Mouse (Mus musculus) frontal cortex, postnatal 14 days (tissue): Measurements from ENCODE around the gene Fibp.
A peak's percentile ranks its signal among the peaks of the same experiment; 100 is the strongest.

Experiments
- DNase-seq, 2 experiments: peaks; one replicate each; pipeline ENCODE4 v3.0.0; 2022; ENCODE audit warnings: low spot score in 2 of 2

Fibp gene

DNA sequence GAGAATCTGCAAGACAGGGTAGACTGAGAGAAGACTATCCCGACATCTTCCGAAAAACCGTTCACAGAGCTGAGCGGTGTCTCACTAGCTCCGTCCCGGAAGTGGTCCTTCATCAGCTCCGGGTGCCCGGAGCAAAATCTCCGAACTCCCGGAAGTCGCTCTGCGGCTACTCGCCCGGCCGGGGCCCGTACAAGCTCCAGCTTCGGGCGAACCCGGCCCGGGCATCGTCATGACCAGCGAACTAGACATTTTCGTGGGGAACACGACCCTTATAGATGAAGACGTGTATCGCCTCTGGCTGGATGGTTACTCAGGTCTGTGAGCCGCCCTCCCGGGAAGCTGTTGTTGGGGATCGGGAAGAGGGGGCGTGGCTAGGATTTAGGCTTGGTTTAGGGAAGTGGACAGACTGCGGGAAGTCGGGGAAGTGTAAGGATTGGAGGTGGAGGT is at the start of gene Fibp:
Gene Fibp, plus strand, starts transcription at position 151 of the 447 bp plus-strand sequence.
- DNase-seq, result peak; percentile 77 to 83

DNA sequence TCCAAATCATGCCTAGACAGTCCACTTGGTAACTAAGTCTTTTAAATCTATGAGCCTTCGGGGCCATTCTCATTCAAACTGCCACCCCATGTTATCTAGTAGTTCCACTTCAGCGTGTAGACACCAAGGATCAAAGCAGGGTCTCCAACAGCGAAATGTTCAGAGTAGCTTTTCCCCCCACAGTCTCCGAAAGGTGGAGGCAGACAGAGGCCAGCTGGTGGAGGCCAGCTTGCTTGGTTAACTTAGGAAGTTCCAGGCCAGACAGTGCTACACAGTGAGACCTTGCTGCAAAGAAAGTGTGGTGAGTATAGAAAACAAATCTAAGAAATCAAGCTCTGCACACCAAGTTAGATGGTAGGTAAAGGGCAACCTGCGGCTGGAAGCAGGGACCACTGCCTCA is 49.8 kb upstream of the Fibp start:
- DNase-seq, result no peak

DNA sequence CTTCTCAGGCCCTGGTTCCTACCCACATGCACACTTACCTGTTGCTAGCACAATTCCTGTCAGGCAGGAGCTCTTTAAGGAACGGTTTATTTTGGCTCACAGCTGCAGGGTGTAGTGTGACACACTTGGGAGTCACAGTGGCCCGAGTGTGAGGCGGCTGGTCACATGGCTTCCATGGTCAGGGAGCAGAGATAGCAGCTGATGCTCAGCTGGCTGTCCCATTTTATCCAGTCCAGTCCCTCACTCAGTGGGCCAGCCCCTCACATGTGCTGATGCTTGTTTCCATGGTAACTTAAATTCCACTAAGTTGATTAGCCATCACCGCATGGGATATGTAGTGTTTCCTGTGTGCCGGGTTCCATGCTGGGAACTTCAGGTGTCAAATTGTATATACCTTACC is 48.5 kb upstream of the Fibp start:
- no peak for DNase-seq

DNA sequence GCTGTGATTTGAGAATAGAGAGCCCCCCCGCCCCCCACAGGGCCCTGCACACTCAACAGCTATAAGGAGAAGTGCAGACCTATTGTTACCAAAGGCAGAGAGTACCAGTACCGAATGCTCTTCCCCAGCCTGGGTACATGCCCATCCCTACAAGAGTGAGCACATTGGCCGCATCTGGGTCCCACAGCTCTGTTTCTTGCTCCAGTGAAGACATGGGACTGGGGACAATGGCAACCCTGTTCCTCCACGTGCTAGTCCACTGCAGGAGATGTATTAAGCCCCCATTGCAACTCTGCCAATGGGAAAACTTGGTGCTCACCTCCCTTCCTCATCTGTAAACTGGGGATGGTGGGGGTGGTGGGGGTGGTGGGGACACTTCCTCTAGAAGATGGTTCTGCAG is 46.6 kb upstream of the Fibp start:
- DNase-seq, result no peak

DNA sequence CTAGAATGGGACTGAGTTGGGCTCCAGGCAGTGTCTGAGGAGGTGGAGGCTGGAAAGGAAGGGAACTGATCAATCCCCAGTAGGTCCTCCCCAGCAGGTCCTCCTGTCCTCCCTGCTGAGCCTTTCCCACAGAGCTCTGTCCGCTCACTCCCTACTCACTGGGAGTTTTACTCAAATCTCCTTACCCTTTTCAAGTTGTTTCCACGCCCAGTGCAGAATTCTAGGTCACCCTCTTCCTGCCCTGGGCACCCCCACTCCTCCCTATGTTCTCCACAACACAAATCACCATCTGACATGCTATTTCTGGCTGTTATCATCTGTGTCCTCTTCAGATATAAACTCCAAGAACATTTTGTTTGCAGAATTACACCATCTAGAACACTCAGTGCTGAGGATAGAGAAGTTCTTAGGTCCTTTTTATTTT is 45.9 kb upstream of the Fibp start:
- DNase-seq, result no peak

DNA sequence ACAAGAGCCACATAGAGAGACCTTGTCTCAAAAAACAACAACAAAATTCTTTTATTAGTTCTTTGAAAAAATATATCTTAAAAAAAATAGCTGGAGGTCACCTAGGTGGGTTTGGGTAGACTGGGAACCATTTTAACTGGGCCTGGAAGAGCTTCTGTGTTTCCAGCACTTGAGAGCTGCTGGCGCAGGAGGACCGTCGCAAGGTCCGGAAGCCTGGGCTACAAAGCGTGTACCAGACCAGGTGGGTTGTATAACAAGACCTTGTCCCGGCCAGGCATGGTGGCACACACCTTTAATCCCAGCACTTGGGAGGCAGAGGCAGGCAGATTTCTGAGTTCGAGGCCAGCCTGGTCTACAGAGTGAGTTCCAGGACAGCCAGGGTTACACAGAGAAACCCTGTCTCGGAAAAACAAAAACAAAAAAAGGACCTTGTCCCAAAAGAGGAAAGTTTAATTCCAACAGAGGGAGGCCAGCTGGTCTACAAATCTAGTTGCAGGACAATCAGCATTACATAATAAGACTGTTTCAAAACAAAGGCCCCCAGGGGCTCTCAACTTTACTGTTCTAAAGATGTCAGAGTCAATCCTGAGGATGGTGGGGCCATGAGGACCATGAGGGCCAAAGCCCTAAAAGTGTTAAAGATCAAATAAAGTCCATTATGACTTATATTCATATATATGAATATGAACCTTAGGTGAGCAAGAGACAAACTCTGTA is 41.5 kb upstream of the Fibp start:
- no peak for DNase-seq

DNA sequence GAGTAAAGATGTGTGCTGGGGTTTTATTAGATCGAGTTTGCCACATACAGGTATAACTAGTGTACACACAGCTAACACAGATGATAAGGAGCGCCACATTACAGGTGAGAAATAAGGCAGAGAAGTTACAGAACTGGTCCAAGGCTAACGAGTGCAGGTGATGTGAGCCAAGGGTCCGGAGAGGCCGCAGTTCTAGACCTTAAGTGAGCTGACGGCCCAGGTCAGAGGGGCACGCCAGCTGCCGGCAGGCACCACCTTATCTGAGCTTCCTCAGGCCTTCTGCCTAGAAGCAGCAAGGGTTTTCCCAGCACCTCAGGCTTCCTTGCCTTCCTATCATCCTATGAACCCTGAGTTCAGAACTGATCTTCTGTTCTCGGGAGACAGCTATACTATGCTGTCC is 40.8 kb upstream of the Fibp start:
- DNase-seq, result no peak

DNA sequence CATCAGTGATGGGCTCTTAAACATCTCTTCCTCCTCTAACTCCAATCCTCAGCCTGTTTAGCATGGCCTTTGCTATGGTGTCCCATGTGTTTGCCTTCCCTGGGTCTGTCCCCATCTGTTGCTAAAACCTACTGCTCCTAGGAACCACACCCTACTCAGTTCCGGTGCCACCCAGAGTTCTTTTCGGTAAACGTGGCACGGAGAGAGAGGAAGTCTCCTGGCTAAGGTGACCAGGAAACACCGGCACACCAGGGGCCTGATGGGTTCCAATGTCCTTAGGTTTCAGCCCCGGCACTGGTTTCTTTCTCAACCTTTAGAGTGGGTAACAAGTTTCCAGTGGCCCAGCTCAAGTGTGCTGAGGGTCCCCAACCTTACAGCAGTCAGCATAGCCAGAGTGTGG is 39.8 kb upstream of the Fibp start:
- no peak for DNase-seq

DNA sequence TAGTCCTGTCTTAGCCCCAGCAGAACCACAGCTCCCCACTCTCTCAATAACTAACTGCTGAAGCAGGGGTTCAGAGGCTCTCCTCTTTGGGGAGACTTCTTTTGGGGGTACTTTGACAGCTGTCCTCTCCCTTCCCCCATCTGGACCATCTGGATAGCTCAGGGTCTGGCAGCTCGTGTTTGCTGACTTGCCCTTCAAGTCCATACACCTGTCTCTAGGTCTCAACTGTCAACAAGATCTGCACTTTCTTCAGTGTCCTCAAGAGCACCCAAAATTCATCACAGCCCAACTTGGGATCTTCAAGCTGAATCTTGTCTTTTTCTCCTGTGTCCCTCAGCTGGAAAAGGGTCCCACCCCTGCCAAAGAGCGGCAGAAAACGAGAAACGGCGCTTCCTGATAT is 38.6 kb upstream of the Fibp start:
- no peak for DNase-seq

DNA sequence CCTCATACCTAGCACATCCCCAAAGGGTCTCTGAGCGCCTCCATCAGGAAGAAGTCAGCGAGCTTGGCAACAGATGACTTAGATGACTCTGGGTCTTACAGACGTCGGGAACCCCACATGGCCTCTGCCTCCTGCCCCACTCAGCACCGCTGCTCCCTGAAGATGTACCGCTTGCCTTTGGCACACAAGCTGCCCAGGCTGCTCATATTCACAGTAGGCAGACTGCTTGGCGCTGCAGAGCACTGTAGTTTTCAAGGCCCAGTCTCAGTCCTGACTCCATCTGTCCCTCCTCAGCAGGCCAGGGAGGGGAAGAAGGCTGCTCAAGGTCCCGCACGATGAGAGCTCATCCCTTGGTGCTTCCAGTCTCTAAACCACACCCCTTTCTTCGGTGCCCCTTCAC is 38.1 kb upstream of the Fibp start:
- DNase-seq, result no peak

DNA sequence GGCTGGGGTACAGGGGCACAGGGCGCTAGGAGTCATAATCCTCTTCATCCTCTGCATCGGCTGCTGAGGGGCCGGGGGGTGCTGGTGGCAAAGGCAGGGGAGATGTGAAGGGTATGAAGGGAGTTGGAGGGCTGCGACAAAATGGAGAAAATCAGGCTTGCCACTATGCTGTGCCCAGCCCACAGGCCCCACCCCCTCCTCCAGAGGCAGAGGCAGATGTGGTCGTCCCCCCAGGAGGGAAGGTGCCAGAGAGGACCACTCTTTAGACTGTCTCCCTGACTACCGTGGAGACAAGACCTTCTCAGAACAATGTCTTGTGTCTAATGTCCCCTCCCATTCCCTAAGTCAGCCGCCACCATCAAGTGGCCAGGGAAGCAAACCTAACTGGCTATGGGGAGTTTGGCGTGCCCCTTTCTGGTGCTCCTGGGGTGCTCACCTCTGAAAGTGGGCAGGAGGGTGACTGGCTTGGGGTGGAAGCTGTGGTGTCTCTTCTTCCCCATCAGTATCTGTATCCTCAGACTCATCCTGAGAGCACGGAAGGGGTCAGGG is 37.4 kb upstream of the Fibp start:
- DNase-seq, result no peak

DNA sequence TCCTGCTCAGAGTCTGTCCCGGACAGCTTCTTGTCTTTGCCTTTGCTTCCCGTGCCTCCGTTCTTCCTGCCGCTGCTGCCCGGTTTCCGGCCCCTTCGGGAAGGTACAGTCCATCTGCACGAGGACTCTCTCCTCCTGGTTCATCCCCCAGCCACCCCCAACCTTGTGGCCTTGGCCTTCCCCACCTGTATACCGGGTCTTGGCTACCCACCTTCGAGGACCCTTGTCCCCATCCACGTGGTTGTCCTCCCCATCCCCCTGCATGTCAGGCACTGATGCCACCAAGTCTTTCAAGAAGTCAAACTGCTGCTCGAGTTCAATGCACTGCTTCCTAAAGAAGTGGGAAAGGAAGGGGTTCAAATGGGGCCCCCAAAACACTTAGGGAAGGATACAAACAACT is 36.9 kb upstream of the Fibp start:
- DNase-seq, result no peak

DNA sequence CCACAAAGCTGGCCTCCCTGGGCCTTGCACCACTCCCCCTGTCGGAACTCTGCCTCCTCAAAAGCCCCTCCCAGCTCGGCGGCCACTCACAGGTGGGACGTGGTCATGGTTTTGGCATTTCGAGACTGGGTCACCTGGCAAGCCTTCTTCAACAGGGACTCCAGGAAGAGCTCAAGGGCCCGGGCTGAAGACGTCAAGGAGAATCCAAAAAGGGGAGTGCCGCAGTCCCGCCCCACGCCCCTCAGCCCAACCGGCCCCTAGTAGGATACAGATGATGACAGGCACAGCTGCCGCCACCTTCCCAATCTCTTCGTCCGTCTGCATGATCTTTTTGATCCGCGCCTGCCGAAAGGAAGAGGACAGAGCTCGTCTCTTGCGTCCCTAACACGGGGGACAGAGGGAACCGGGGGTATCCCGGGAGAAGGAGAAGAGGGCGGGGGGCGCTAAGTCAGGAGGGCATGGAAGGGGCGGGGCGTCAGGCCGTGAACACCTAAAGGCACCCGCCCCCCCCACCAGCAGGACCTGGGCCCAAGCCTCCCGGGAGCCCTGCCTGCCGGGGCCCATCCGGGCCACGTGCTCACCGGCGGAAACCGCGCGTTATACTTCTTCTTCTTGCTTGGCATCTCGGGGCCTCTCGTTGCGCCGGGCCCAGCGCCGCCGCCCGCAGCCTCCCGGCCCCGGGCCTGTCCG is 36.2 kb upstream of the Fibp start:
- peak in 1 of 2 experiments; percentile 59 for DNase-seq

DNA sequence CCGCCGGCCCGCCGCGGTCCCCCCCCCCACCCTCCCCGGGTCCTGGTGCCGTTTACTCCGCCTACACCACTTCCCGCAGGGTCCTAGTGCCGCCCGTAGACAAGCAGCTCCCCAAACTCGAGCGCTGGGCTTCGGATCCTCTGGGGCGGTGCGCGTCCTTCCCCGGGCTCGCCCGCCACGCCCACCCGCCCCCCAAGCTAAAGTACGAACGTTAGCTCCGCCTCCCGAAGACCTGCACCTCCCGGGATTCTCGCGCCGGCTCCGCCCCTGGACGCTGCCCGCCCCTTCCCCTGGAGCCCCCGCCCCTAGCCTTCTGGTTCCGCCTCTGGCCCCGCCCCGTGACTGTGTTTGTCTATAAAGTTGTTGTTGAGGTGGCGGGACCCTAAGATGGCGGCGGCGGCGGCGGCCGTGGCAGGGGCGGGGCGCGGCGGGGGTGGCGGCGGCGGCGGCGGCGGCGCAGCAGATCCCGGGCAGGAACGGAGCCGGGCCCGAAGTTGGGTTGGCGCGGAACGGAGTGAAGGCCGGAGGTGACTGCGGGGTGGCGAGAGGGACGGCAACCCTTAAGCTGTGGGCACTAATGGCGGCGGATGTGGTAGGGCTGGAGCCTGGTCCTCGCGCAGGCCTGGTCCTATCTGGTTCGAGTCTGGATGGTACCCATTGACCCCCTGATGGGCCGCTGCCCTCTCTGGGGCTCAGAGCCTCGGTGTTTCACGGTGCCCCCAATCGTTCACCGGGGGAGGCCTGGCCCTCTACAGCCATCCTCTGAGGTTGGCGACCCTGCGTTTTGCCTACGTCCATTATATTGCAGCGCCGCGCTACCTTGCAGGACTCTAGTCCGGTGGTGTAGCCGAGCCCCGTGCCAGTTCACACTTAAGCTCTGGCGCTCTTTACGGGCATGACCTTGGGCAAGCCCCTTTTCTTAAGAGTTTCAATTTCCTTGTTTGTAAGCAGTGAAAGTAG is 35.4 kb upstream of the Fibp start, which contains the start of the genes Drap1 and AI837181:
Gene Drap1, minus strand, starts transcription at position 198 of the 960 bp plus-strand sequence.
Gene AI837181, plus strand, starts transcription at position 363 of the 960 bp plus-strand sequence.
- peak; percentile 81 to 87 for DNase-seq

DNA sequence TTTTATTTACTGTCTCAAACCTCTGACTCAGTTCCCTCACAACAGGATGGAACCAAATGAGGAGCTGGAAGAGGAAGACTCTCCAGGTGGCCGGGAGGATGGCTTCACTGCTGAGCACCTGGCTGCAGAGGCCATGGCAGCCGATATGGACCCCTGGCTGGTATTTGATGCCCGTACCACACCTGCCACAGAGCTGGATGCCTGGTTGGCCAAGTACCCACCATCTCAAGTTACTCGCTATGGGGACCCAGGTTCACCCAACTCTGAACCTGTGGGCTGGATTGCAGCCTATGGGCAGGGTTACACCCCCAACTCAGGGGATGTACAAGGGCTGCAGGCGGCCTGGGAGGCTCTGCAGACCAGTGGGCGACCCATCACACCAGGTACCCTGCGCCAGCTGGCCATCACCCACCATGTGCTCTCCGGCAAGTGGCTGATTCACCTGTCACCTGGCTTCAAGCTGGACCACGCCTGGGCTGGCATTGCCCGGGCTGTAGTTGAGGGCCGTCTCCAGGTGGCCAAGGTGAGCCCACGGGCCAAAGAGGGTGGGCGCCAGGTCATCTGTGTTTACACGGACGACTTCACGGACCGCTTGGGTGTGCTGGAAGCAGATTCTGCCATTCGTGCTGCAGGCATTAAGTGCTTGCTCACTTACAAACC is 34.4 kb upstream of the Fibp start:
- no peak for DNase-seq

DNA sequence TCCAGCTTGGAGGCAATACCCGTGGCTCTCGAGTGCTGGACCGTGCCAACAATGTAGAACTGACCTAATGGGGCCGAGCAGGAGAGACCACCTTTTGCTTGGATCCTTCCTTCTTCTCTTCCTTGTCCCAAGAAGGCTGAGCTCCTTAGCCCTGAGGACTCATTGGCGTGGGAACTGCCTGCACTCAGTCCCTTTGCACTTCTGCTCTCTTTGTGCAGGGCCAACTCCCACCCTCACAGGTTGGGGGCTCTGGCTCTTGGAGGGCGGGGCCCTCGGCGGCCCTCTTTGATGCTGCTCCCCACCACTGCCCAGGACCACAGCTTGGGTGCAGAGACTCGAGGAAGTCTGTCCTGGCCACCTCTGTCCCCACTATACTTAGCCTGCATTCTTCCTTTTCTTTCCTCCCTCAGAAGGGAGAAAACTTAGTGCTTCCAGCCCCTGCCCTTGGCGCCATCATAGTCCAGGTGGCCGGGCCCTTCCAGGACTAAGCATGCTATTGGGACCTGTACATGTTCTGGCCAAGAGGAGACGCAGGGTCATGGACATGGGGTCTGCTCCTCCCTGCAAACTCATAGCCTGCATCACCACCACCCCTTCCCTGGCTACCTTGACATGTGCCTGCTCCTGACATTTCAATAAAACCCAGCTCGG is 33.6 kb upstream of the Fibp start:
- DNase-seq, result no peak

DNA sequence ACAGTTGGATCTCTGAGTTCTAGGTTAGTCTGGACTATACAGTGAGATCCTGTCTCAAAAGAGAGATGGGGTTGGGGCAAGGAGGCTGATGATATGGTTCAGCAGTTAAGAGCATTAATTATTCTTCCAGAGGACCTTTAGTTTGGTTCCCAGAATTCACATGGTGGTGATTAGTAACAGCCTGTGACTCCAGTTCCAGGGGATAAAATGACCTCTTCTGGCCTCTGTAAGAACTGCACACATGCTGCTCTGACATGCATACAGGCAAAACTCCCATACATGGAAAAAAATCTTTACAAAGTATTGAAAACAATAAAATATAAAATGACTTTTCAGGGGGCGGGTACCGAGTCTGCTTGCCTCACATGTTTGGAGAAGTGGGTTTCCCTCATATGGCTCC is 32.3 kb upstream of the Fibp start:
- DNase-seq, result no peak

DNA sequence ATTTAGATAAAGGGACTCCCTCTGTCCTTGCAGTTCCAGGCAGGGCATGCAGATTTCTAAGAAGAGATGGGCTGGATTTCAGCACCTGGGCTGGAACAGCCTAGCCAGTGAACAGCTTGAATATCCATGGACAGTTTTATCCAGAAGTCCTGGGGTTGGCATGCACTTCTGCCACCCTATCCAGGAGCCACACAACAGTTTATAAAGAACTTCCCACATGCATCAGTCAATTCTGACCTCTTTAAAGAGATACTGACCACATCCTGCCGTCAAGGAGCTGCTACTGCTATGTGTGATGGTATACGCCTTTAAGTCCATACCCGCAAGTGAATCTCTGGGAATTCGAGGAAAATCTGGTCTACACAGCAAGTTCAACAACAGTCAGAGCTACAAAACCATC is 31.2 kb upstream of the Fibp start:
- no peak for DNase-seq

DNA sequence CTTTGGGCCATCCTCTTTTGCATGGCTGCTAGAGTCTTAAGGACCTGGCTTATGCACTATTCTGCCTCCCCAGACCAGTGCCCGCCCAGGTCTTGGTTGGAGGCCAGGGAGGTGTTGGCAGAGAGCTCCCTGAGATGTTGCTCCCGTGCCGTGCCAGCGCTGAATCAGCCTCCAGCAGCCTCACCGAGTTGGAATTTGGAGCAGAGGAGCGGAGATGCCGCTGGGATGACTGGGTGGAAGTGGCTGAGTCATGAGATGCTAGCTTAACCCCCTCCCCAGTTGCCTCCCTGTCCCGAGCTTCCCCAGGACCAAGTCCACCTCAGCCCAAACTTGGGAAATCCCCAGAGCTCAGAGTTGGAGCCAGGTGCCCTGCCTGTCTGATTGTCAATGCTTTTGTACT is 30.6 kb upstream of the Fibp start:
- no peak for DNase-seq

DNA sequence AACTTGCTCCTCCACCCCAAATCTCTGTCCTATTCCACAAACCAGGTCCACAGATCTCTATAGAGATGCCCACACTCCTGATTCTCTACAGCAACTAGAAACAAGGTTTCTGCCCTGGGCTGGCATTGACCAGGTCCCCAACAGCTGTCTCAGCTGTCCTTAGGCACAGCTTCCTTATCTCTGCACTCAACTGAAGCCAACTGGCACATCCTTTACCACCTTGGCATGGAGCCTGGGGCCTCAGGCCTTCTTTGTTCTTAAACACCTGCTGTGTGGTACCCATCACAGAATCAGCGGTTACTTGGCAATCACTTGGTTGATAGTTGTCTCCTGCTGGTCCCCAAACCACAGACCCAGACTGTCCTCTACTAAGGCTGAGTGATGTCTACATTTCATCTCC is 30.0 kb upstream of the Fibp start:
- DNase-seq, result no peak
